Mouse (Mus musculus): ENCODE data around the gene Pcdh15.
A peak's percentile ranks its signal among the peaks of the same experiment; 100 is the strongest.

The Pcdh15 gene

DNA sequence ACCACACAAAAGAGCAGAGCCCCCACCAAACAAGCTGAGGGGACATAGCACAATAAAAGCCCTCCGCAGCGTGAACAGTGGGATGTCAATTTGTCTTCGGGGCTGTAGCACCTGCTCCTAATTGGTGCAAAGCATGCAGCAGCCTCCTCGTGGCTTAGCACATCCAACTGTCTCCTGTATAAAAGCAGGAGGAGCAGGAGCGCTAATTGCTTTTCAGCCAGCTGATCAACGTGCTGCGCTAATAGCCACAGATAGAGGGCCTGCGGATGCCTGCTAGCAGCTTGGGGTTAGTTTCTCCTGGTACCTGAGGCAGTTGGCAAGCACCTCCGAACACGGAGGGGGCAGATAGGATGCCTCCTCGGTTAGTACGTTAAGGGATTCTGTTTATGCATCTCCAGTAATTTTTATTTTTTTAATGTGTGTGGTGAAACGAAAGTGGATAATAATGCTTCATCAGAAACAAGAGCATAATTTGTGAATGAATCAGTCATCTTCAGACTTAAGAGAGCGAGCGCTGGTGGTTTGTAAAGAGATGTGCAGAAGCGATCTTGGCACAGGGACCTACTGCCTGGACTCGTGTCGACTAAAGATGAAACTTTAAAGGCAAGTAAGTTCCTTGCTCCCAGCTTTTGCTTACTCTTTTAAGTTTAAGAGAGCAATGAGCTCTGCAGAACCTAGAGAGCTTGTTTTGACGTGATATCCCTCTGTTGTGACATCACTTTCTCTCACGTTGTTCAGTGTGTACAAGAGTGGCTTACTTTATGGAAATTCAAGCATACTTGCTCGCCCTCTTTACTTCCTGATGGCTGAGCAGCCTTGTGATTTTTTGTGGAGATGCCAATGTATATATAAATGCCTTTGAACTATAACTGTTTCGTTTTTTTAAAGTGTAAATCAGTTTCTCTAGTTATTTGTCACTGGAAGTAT, 722.8 kb downstream of the Pcdh15 start:
- peak; percentile 40 for DNase-seq (ENCODE audit: low spot score)

DNA sequence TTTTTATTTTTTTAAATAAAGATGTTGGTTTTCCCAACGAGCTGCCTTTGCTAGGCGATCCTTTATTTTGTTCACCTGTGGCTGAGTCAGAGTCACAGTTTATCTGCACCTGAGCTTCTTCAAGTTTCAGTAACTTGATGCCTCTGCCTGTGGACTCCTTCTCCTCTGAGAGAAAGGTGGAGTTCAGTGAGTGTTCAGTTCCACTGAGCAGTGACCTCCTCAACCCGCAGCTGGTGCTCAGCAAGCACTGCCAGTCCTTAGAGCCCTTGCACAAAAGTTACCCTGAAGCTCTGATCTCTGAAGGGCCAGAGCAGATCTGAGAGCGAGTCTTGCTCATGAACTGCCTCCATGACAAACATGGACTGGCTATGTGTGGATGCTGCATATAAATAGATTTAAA, 724.1 kb downstream of the Pcdh15 start:
- peak; percentile 7 for DNase-seq (ENCODE audit: low spot score)

GRCm38 (mm10) chr10:73826354-73826753, 727.2 kb downstream of the Pcdh15 start:
- DNase-seq (ENCODE audit: low spot score): no peak

DNA sequence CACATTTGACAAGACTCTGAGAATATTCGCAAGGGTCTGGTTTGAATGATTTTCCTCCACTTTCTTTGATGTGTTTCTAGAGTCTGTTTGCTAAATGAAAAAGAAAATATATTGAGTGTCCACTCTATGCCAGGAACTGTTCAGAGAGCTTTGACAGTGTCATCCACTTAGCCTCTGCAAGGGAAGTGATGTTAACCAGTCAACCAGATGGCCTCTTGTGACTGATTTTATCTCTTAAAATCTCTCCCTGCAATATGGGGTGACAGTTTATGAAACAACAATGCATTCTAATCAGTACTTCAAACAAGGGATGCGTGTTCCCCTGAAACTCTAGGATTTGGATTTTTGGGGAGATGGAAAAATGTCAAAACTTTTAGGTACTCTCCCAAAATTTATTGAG, 729.6 kb downstream of the Pcdh15 start:
- DNase-seq (ENCODE audit: low spot score): no peak

DNA sequence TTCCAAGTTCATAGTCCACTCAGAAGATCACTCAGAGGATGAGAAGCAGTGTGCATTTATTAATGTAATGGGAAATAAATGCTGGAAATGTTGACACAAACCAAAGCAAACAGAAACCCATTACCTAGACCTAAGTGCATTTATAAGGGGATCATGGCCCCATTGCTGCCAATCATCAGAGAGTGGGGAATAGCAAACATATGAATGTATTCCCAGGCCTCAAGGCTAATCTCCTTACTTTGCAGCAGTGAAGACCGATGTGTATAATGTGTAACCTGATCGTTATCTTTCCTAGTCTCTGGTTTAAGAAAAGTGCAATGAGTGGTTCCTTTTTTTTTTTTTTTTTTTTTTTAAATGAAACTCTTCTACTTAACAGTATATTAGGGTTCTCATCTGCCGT, 745.9 kb downstream of the Pcdh15 start:
- DNase-seq (ENCODE audit: low spot score): no peak

- DNase-seq (ENCODE audit: low spot score): no peak
Observed at GRCm38 (mm10) chr10:73862181-73862580, 763.0 kb downstream of the Pcdh15 start.

GRCm38 (mm10) chr10:73878055-73878728, 779.0 kb downstream of the Pcdh15 start:
- DNase-seq (ENCODE audit: low spot score): no peak

DNA sequence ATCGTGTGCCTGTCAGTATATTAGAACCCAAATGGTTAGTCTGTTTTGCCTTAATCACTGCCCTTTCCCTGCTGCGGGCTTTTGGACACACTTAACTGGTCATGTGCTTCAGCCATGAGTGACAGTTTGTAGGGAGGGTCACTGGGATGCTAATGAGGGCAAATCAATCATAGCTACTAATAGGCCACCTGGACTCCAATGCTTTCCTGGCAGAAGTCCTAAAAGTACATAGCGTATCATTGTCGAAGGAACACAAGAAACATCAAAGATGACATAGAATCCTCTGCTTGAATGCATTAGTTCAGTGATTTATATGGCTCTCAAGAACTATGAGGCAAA, 779.6 kb downstream of the Pcdh15 start:
- peak; percentile 4 for DNase-seq (ENCODE audit: low spot score)

GRCm38 (mm10) chr10:73887771-73888170, 788.6 kb downstream of the Pcdh15 start:
- DNase-seq (ENCODE audit: low spot score): no peak

DNA sequence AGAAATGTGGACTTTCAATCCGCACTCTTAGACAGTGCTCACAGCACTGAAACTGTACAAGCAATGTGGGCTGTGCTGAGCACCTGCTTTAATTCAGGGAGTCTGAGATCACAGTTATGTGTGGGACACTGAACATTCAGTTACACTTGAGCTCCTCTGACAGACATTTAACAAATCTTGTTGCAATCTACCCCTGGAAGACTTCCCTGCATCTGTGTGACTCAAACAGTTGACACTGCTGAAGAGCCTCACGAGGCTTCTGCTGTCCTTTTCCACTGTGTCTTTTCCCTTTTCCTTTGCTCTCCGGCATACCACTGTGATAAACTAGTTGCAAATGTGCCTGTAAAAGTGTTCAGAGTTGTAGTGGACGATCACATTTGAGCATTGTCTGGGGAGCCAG, 793.1 kb downstream of the Pcdh15 start:
- no peak for DNase-seq (ENCODE audit: low spot score)

GRCm38 (mm10) chr10:73896086-73896607, 797.0 kb downstream of the Pcdh15 start:
- DNase-seq (ENCODE audit: low spot score): no peak

DNA sequence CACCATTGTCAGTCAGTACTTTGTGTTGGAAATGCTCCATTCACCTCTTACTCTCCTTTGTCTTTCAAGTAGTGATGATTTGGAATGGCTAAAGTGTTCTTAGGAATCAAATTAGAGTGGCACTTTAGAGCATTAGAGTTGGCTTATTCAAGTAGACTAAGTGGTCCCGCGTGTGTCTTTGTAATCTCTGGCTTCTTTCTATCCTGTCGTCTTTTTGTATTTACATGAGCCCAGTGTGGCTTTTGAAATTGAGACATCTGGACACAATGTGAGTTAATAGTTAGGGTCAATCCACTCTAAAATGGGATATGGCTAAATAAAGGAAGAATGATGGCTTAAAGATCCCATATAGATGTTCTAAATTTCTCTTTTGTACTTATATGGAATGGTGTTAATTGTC, 800.0 kb downstream of the Pcdh15 start:
- no peak for DNase-seq (ENCODE audit: low spot score)

DNA sequence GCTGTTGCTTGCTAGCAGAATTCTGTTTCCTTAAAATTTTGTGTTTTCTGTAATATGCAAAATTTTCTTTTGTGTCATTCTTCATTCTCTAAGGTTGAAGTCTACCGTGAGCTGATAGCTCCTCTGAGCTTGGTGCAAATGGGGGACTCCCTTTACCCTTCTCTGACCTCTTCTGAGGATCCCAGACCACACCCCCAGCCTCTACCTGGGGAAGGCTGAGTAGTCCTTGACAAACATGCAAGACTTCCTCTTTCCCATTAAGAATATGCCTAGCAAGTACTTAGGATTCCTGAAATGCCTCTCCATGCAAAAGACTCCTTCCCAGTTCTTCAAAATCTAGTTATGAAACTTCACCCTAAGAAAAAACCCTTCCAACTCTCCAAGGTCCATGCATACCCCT, 808.5 kb downstream of the Pcdh15 start:
- no peak for DNase-seq (ENCODE audit: low spot score)

DNA sequence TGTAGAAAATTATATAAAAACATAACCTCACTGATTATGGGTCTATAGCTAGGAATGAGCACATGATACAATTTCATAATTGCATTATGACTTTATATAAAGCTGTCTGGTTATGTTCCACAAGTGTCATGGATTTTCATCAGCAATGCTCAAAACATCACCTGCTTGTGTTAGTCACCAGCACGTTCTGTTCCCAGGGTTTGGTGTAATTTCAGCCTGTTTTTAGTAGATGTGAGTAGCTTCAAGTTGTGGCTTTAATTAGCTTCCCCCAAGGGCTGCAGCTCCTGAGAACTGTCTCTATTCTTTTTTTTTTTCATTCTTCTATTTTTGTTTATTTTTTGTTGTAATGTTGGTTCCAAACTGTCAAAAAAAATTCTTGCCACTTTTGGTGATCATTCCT, 809.4 kb downstream of the Pcdh15 start:
- DNase-seq (ENCODE audit: low spot score): no peak

GRCm38 (mm10) chr10:73915170-73915569, 816.0 kb downstream of the Pcdh15 start:
- DNase-seq (ENCODE audit: low spot score): no peak

GRCm38 (mm10) chr10:73921579-73921978, 822.4 kb downstream of the Pcdh15 start:
- peak; percentile 31 for DNase-seq (ENCODE audit: low spot score)

GRCm38 (mm10) chr10:73928672-73929071, 829.5 kb downstream of the Pcdh15 start:
- DNase-seq (ENCODE audit: low spot score): no peak

GRCm38 (mm10) chr10:73929718-73930117, 830.6 kb downstream of the Pcdh15 start:
- DNase-seq (ENCODE audit: low spot score): no peak

- DNase-seq (ENCODE audit: low spot score): no peak
Observed at GRCm38 (mm10) chr10:73931185-73931584, 832.0 kb downstream of the Pcdh15 start.

DNA sequence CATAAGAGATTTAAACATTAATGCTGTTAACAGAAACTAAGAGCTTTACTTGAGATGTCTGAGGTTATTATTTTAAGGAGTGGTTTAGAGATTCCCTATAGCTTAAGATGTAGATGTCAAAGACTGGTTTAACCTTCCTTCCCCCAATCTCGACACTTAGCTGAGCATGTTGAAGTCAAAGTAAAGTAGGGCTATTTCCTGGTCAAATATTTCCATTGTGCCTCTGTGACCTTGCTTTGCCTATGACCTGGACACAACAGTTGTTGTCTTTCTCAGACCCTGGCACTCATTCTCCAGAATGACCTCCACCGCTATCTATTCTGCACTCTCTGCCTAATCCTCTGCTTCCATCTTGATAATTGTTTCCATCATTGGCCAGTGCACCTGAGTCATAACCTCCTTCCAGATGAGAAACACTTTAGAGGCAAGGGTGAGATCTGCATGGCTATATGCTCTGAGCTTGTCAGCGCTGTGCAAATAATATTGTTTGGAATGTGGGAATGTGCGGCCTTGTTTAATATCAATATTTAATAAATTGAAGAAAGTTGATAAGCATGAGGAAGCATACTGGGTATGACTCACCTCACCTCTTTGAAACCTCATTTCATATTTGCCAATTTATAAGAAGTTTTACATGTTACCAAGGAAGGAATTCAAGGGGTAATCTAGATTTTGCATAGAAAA, 833.0 kb downstream of the Pcdh15 start:
- no peak for DNase-seq (ENCODE audit: low spot score)

GRCm38 (mm10) chr10:73936121-73936520, 837.0 kb downstream of the Pcdh15 start:
- DNase-seq (ENCODE audit: low spot score): no peak

DNA sequence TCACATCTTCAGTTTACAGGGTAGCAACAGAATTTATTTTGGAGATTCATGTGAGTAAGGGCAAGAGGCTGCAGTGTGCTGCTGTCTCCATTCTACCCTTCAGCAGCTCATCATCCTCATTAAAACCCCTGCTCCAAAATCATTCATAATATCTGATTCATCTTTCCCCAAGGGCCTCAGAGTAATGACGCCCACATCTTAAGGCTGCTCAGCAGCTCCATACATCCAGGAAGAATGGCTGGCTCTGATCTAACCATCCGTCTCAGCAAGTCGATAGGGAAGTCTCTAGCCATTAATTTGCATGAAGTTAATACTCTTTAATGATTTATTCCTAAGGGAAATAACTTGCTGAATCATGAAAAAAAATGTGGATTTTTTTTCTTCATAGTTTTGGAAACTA, 839.8 kb downstream of the Pcdh15 start:
- DNase-seq (ENCODE audit: low spot score): no peak

- DNase-seq (ENCODE audit: low spot score): no peak
Observed at GRCm38 (mm10) chr10:73947799-73948198, 848.7 kb downstream of the Pcdh15 start.

Data from embryo, embryonic 10 days (tissue).